Mouse (Mus musculus): Measurements from ENCODE around the gene Pik3r2. TPM values are rescaled to one million over a fixed set of nuclear protein-coding genes. Genes with fewer than 3 reads are reported as not detected.

The Pik3r2 gene
- polyA plus RNA-seq, 1 experiment from 2014 or later, result 21.5 TPM

DNA sequence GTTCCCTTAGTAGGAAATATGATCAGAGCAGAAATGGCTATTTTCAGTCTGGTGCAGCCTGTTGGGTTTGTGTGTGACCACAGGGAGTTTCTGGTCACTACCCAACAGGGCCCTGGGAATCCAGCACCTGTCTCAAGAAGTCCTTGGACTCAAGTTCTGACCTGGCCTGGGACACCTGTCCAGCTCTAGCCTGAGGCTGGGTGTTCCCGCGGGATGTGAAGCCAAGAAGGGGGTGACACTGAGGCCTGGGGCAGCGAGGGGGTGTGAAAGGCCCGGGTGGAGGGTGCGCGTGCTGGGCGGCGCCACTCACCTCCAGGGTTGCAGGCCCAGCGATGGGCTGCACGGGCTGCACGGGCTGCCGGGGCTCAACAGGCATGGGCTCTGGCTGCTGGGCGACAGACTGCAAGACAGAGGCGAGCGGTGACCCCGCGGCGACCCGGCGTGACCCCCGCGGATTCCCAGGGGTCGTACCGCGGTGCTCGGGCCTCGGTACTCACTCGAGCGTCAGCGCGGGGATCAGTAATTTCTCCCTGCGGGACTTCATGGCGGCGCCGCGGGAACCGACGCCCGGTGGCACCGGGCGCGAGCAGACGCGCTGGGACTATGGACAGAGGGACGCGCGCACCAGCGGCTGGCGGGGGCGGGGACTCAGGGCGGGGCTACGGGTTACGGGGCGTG, 20.0 kb upstream of the Pik3r2 start:
- H3K4me3 ChIP-seq (ENCODE audit: low read depth, low read length), result peak overlapping the region; percentile 54
- H3K36me3 ChIP-seq (ENCODE audit: control insufficient read depth, insufficient read depth, low read length), result no peaks in the 10 kb centered on the region
- H3K27ac ChIP-seq (ENCODE audit: low read depth, low read length), result no peak overlapping the region
- H3K9me3 ChIP-seq (replicated peaks; ENCODE audit: control insufficient read depth, low read length), result no peaks in the 10 kb centered on the region
- H3K9ac ChIP-seq (ENCODE audit: low read depth, low read length), result peak overlapping the region; percentile 71
- peaks cover 12% of the 10 kb centered on the region for H3K4me1 ChIP-seq (ENCODE audit: control insufficient read depth, insufficient read depth, low read length)
- H3K27me3 ChIP-seq (ENCODE audit: control insufficient read depth, insufficient read depth, low read length), result peaks cover 61% of the 10 kb centered on the region
- H3K4me2 ChIP-seq, result peak overlapping the region; percentile 90
- 2% methylated on average over 54 of the region's 54 CpGs for WGBS (ENCODE audit: insufficient replicate concordance)
- ATAC-seq (replicated peaks; ENCODE audit: insufficient number of reproducible peaks, low FRiP score, low TSS enrichment), result no peak

DNA sequence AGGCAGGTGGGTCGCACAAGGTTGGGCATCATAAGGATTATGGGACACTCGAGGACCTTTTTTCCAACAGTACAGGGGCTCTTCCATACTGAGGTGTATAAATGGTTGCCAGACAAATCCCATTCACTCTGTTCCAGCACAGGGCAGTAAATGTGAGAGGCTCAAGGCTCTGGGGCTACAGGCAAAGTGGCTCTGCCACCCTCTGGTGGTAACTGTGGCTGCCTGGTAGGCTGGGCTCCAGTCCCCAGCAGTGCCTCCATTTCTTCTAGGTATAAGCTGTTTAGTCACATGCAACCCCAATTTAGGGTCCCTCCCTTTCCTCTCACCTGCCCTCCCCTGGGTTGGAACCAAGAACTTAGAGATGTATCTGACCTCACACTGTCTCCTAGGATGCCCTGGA, 18.9 kb upstream of the Pik3r2 start:
- Histone ChIP-seq H3K27ac (ENCODE audit: low read depth, low read length) (no peak overlapping the region), H3K4me1 (ENCODE audit: control insufficient read depth, insufficient read depth, low read length) (peaks cover 18% of the 10 kb centered on the region), H3K36me3 (ENCODE audit: control insufficient read depth, insufficient read depth, low read length) (no peaks in the 10 kb centered on the region), H3K9ac (ENCODE audit: low read depth, low read length) (no peak overlapping the region), H3K9me3 (replicated peaks; ENCODE audit: control insufficient read depth, low read length) (no peaks in the 10 kb centered on the region), H3K27me3 (ENCODE audit: control insufficient read depth, insufficient read depth, low read length) (peaks cover 51% of the 10 kb centered on the region), H3K4me2 (no peak overlapping the region), H3K4me3 (ENCODE audit: low read depth, low read length) (no peak overlapping the region)
- 70% methylated on average over 2 of the region's 2 CpGs for WGBS (ENCODE audit: insufficient replicate concordance)
- ATAC-seq (replicated peaks; ENCODE audit: insufficient number of reproducible peaks, low FRiP score, low TSS enrichment), result no peak

DNA sequence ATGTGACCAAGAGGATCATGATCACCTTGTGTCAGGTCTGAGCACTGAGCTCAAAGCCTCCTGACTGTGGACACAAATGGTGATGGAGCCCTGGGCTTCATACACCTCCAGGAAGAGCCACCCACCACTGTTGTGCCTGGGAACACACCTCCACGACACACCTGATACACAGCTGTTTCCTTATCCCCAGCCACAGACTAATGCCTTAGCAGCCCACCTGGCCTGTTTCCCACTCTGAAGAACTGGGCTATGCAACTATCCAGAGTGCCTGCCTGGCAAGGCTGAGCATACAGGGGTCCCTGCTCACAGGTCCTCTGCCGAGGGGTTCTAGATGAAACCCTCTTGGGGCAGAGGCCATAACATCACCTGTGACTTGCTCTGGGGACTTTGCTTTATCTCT, 17.7 kb upstream of the Pik3r2 start:
- Histone ChIP-seq H3K27me3 (ENCODE audit: control insufficient read depth, insufficient read depth, low read length) (peaks cover 40% of the 10 kb centered on the region), H3K9me3 (replicated peaks; ENCODE audit: control insufficient read depth, low read length) (no peaks in the 10 kb centered on the region), H3K27ac (ENCODE audit: low read depth, low read length) (no peak overlapping the region), H3K9ac (ENCODE audit: low read depth, low read length) (no peak overlapping the region), H3K36me3 (ENCODE audit: control insufficient read depth, insufficient read depth, low read length) (no peaks in the 10 kb centered on the region), H3K4me2 (no peak overlapping the region), H3K4me3 (ENCODE audit: low read depth, low read length) (no peak overlapping the region), H3K4me1 (ENCODE audit: control insufficient read depth, insufficient read depth, low read length) (peaks cover 22% of the 10 kb centered on the region)
- ATAC-seq (replicated peaks; ENCODE audit: insufficient number of reproducible peaks, low FRiP score, low TSS enrichment), result no peak
- 77% methylated on average over 2 of the region's 2 CpGs for WGBS (ENCODE audit: insufficient replicate concordance)

DNA sequence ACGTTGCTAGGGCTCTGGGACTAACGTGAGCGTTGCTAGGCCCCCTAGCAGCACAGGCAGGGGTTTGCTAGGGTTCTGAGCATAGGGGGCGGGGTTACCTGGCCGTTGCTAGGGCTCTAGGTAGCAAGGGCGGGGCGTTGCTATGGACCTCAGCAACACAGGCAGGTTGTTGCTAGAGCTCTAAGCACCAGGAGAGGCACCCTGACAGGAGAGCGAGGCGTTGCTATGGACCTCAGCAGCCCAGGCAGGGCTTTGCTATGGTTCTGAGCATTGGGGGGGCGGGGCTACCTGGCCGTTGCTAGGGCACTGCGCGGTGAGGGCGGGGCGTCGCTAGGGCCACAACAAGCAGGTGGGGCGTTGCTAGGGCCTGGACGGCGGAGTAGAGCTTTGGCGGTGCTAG, 16.2 kb upstream of the Pik3r2 start:
- Histone ChIP-seq H3K27me3 (ENCODE audit: control insufficient read depth, insufficient read depth, low read length) (peaks cover 25% of the 10 kb centered on the region), H3K27ac (ENCODE audit: low read depth, low read length) (peak overlapping the region; percentile 50), H3K4me3 (ENCODE audit: low read depth, low read length) (peak overlapping the region; percentile 61), H3K9ac (ENCODE audit: low read depth, low read length) (peak overlapping the region; percentile 86; the same call in 1 of the 2 replicates), H3K4me2 (peak overlapping the region; percentile 80), H3K4me1 (ENCODE audit: control insufficient read depth, insufficient read depth, low read length) (peaks cover 27% of the 10 kb centered on the region), H3K9me3 (replicated peaks; ENCODE audit: control insufficient read depth, low read length) (no peaks in the 10 kb centered on the region), H3K36me3 (ENCODE audit: control insufficient read depth, insufficient read depth, low read length) (no peaks in the 10 kb centered on the region)
- ATAC-seq (replicated peaks; ENCODE audit: insufficient number of reproducible peaks, low FRiP score, low TSS enrichment), result peak; percentile 11; the same call in 1 of the 2 replicates
- WGBS (ENCODE audit: insufficient replicate concordance), result under 1% methylated on average over 20 of the region's 20 CpGs

DNA sequence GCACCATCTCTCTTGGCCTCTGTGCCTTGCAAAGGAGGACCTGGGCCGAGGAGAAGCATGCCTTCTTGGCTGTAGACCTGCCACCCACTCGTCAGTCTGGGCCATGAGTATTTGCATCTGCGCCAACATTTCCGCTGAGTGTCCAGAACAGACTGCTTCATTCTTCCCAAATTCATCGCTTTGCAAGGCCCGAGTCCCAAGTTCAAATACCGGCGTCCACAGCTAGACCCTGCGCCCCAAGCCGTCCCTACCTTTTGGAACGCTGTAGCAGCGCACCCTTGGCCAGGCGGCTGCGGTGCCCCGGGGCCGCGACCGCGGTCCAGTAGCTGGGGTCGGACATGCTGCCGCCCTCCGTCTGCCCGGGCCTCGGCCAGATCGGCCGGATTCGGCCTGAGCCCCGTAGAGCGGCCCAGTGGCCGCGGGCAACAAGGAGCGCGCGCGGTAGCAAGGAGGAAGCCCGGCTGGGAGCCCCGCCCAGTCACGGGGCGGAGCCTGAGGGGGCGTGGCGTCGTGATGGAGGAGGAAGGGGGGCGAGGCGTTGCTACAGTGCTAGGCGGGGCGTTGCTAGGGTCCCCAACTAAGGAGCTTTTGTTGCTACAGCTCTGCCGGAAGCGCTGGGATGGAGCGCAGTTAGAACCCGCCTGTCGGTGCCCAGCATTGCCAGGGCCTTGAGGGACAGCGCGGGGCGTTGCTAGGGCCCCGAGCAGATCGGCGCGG, 15.6 kb upstream of the Pik3r2 start:
- peak; percentile 65 for ATAC-seq (replicated peaks; ENCODE audit: insufficient number of reproducible peaks, low FRiP score, low TSS enrichment)
- peaks cover 23% of the 10 kb centered on the region for H3K27me3 ChIP-seq (ENCODE audit: control insufficient read depth, insufficient read depth, low read length)
- 4% methylated on average over 58 of the region's 58 CpGs for WGBS (ENCODE audit: insufficient replicate concordance)
- peak overlapping the region; percentile 61 for H3K4me3 ChIP-seq (ENCODE audit: low read depth, low read length)
- H3K36me3 ChIP-seq (ENCODE audit: control insufficient read depth, insufficient read depth, low read length), result no peaks in the 10 kb centered on the region
- H3K4me1 ChIP-seq (ENCODE audit: control insufficient read depth, insufficient read depth, low read length), result peaks cover 27% of the 10 kb centered on the region
- peak overlapping the region; percentile 80 for H3K4me2 ChIP-seq
- H3K9ac ChIP-seq (ENCODE audit: low read depth, low read length), result peak overlapping the region; percentile 86
- peak overlapping the region; percentile 50 for H3K27ac ChIP-seq (ENCODE audit: low read depth, low read length)
- no peaks in the 10 kb centered on the region for H3K9me3 ChIP-seq (replicated peaks; ENCODE audit: control insufficient read depth, low read length)

DNA sequence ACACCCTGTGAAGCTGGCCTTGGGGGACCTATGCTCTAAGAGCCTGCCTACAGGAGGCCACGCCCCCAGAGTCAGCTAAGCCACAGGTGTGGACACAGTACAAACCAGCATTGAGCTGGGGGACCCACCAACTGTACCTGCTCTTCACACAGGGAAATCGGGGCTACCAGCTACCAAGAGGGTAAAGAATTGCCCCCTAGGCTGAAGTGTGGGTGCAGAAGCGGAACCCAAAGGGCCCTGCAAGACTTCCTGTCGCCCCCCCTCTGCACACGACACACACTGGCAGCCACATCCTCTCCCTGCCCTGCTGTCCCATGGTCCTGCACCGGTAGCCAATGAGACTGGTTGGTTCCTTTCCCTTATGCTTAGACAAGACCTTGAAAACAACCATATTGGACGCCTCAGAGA, 14.8 kb upstream of the Pik3r2 start:
- no peaks in the 10 kb centered on the region for H3K9me3 ChIP-seq (replicated peaks; ENCODE audit: control insufficient read depth, low read length)
- H3K27me3 ChIP-seq (ENCODE audit: control insufficient read depth, insufficient read depth, low read length), result peaks cover 23% of the 10 kb centered on the region
- peak overlapping the region; percentile 86 for H3K9ac ChIP-seq (ENCODE audit: low read depth, low read length)
- peak overlapping the region; percentile 61 for H3K4me3 ChIP-seq (ENCODE audit: low read depth, low read length)
- no peak for ATAC-seq (replicated peaks; ENCODE audit: insufficient number of reproducible peaks, low FRiP score, low TSS enrichment)
- H3K36me3 ChIP-seq (ENCODE audit: control insufficient read depth, insufficient read depth, low read length), result 0 out of 2 replicates have a peak, but pooled peaks cover 3% of the 10 kb centered on the region
- H3K27ac ChIP-seq (ENCODE audit: low read depth, low read length), result no peak overlapping the region
- H3K4me1 ChIP-seq (ENCODE audit: control insufficient read depth, insufficient read depth, low read length), result peaks cover 27% of the 10 kb centered on the region
- 76% methylated on average over 7 of the region's 7 CpGs for WGBS (ENCODE audit: insufficient replicate concordance)
- H3K4me2 ChIP-seq, result peak overlapping the region; percentile 80

DNA sequence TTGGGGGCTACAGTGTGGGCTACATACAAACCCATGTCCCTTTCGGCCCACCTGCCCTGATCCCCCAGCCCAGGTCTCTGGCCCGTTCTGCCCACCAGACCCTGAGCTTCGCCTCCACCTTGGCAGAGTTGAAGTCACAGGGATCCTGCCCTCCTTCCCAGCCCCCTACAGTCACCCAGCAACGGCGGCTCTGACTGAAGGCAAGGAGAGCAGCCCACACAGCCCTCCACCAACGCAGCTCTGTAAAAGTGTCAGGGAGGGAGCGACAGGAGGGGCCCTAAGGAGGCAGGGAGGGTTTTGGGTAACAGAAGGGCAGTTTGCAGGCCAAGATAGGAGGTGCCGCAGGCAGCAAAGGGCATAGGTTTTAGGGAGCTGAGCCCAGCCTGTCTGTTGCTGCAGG, 14.3 kb upstream of the Pik3r2 start:
- peaks cover 20% of the 10 kb centered on the region for H3K27me3 ChIP-seq (ENCODE audit: control insufficient read depth, insufficient read depth, low read length)
- H3K4me2 ChIP-seq, result peak overlapping the region; percentile 80
- 0 out of 2 replicates have a peak overlapping the region, but pooled peaks have one; percentile 61 for H3K4me3 ChIP-seq (ENCODE audit: low read depth, low read length)
- H3K36me3 ChIP-seq (ENCODE audit: control insufficient read depth, insufficient read depth, low read length), result peaks cover 5% of the 10 kb centered on the region; the same call in 1 of the 2 replicates
- no peak for ATAC-seq (replicated peaks; ENCODE audit: insufficient number of reproducible peaks, low FRiP score, low TSS enrichment)
- no peaks in the 10 kb centered on the region for H3K9me3 ChIP-seq (replicated peaks; ENCODE audit: control insufficient read depth, low read length)
- 65% methylated on average over 8 of the region's 8 CpGs for WGBS (ENCODE audit: insufficient replicate concordance)
- H3K9ac ChIP-seq (ENCODE audit: low read depth, low read length), result peak overlapping the region; percentile 86
- H3K27ac ChIP-seq (ENCODE audit: low read depth, low read length), result no peak overlapping the region
- H3K4me1 ChIP-seq (ENCODE audit: control insufficient read depth, insufficient read depth, low read length), result peaks cover 27% of the 10 kb centered on the region

DNA sequence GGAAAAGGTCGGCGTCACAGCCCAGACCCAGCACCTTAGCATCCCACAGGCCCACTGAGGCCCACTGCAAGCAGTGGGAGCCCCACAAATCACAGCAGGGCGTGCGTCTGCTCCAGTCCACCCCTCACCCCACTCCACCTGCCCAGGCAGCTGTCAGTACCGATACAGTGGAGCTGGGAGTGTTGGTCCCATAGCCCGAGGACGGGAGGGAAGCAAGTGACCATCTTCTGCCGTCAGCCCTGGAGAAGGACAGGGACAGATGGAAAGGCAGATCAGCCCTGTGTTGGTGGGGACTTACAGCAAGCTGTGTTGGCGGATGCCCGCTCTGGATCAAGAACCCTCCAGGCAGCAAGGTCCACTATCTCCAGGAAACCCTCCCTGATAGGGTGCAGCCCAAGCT, 12.5 kb upstream of the Pik3r2 start:
- Histone ChIP-seq H3K4me1 (ENCODE audit: control insufficient read depth, insufficient read depth, low read length) (peaks cover 27% of the 10 kb centered on the region), H3K27me3 (ENCODE audit: control insufficient read depth, insufficient read depth, low read length) (peaks cover 8% of the 10 kb centered on the region), H3K9ac (ENCODE audit: low read depth, low read length) (peak overlapping the region; percentile 22; the same call in 1 of the 2 replicates), H3K27ac (ENCODE audit: low read depth, low read length) (no peak overlapping the region), H3K4me3 (ENCODE audit: low read depth, low read length) (no peak overlapping the region), H3K4me2 (peak overlapping the region; percentile 49; the same call in 1 of the 2 replicates), H3K36me3 (ENCODE audit: control insufficient read depth, insufficient read depth, low read length) (peaks cover 10% of the 10 kb centered on the region; the same call in 1 of the 2 replicates), H3K9me3 (replicated peaks; ENCODE audit: control insufficient read depth, low read length) (no peaks in the 10 kb centered on the region)
- WGBS (ENCODE audit: insufficient replicate concordance), result 69% methylated on average over 10 of the region's 10 CpGs
- ATAC-seq (replicated peaks; ENCODE audit: insufficient number of reproducible peaks, low FRiP score, low TSS enrichment), result no peak
